Mouse (Mus musculus): ENCODE measurements at regions not wholly inside any gene's neighbourhood (a gene's known extent, or its start where the extent isn't known, plus 50 kb on each side); places are given as distances from the start of the nearest gene placed in this dataset.
A peak's percentile ranks its signal among the peaks of the same experiment; 100 is the strongest.

DNA sequence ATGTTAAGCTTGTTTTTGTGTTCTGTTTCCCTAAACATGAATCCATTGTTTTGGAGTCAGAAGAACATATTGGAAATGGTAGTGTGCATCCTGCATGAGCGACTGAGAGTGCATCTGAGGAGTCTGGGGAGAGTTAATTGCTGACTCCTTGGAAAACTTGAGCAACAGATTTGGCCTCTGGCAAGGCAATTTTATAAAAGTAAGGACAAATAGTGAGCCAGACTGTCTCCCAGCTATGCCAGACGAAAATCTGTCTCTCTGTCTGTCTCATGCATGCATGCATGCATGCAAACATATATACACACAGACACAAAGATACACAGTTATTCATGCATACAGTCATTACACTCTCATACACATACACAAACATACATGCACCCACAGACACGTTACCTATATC is 2232.7 kb downstream of the 4930444P10Rik start:
- Histone ChIP-seq H3K4me1 (ENCODE audit: control insufficient read depth, insufficient read depth, low read length) (no peaks in the 10 kb centered on the region), H3K27ac (ENCODE audit: control insufficient read depth, insufficient read depth, low read depth, low read length) (no peak overlapping the region), H3K27me3 (ENCODE audit: control insufficient read depth, insufficient read depth, low read length) (no peaks in the 10 kb centered on the region), H3K36me3 (ENCODE audit: control insufficient read depth, insufficient read depth, low read length) (no peaks in the 10 kb centered on the region), H3K4me3 (ENCODE audit: control insufficient read depth, low read depth, low read length) (no peak overlapping the region)
- TF ChIP-seq CTCF (IDR thresholded peaks at IDR 0.05; ENCODE audit: control insufficient read depth, insufficient read depth, insufficient replicate concordance, low read depth, low read length) (no peak), POLR2A (IDR thresholded peaks at IDR 0.05; ENCODE audit: control insufficient read depth, low read depth, low read length) (no peak)

DNA sequence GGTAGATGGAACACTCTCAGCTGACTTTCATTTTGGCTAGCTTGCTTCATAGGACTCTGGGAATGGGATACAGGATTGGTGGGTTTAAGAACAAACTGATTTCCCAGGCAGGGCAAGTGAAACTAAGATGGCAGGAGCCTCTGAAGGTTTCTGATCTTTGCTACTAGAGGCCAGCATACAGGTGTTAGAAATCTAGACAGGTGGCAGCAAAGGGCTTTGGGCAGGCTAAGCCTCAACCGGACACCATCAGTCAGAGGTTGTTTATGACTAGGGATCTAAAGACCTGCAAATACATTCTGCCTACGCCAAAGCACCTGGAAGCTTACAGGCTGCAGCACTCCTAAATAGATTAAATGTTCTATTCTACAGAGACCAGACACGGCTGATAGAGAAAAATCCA is 2233.4 kb downstream of the 4930444P10Rik start:
- TF ChIP-seq POLR2A (IDR thresholded peaks at IDR 0.05; ENCODE audit: control insufficient read depth, low read depth, low read length) (no peak), CTCF (IDR thresholded peaks at IDR 0.05; ENCODE audit: control insufficient read depth, insufficient read depth, insufficient replicate concordance, low read depth, low read length) (no peak)

DNA sequence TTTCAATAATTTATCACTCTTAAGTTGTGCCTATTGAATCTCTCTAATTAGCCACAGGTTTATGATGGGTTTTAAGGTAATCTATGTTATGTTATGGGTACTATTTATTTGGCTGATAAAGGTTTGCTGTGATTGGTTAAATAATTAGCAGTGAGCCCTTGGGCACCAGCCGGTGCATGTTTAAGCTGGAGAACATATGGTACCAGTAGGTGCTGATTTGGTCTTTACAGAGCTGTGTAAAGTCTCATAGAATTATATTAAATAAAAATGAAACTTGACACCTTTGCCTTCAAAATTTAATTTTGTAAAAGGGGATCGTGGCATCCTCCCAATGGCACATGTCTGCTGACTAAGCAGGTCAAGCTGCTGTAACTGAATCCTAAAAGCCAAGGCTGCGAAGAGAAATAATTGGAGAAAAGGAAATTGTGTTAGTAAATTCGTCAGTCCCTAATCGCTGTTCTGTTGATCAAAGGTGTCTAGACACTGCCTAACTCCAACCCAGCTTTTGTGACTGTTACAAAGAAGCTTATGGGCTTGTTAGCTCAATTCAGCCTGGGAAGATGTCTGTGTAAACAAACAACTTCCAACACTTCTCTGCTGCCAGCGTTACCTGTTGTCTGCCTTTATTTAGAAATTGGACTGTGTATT is 2234.6 kb downstream of the 4930444P10Rik start:
- no peaks in the 10 kb centered on the region for H3K27me3 ChIP-seq (ENCODE audit: control insufficient read depth, insufficient read depth, low read length)
- no peak overlapping the region for H3K27ac ChIP-seq (ENCODE audit: control insufficient read depth, insufficient read depth, low read depth, low read length)
- no peaks in the 10 kb centered on the region for H3K36me3 ChIP-seq (ENCODE audit: control insufficient read depth, insufficient read depth, low read length)
- no peak for TF ChIP-seq CTCF (IDR thresholded peaks at IDR 0.05; ENCODE audit: control insufficient read depth, insufficient read depth, insufficient replicate concordance, low read depth, low read length)
- no peak for TF ChIP-seq POLR2A (IDR thresholded peaks at IDR 0.05; ENCODE audit: control insufficient read depth, low read depth, low read length)
- H3K4me3 ChIP-seq (ENCODE audit: control insufficient read depth, low read depth, low read length) = no peak overlapping the region
- H3K4me1 ChIP-seq (ENCODE audit: control insufficient read depth, insufficient read depth, low read length) = no peaks in the 10 kb centered on the region

More for the DNA sequence above, 2233.4 kb downstream of the 4930444P10Rik start:
- no peaks in the 10 kb centered on the region for H3K4me1 ChIP-seq (ENCODE audit: control insufficient read depth, insufficient read depth, low read length)
- no peak overlapping the region for H3K4me3 ChIP-seq (ENCODE audit: control insufficient read depth, low read depth, low read length)
- no peaks in the 10 kb centered on the region for H3K36me3 ChIP-seq (ENCODE audit: control insufficient read depth, insufficient read depth, low read length)
- no peak overlapping the region for H3K27ac ChIP-seq (ENCODE audit: control insufficient read depth, insufficient read depth, low read depth, low read length)
- no peaks in the 10 kb centered on the region for H3K27me3 ChIP-seq (ENCODE audit: control insufficient read depth, insufficient read depth, low read length)

DNA sequence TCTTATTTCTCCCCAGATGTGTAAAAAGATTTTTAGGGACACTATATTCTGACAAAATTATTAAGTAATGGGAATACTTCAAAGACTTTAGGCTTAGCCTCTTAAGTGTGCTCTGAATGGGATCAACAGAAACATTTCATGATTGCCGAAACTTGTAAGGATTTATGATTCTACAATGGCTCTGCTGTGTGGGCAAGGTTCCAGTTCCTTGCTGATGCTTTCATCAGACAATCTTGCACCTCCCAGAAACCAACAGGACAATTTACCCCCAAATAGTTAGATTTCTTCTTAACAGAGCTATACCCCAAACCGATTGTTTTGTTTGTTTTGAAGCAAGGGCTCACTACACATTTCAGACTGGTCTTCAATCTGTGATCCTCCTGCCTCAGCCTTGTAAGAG is 2236.1 kb downstream of the 4930444P10Rik start:
- TF ChIP-seq POLR2A (IDR thresholded peaks at IDR 0.05; ENCODE audit: control insufficient read depth, low read depth, low read length) (no peak), CTCF (IDR thresholded peaks at IDR 0.05; ENCODE audit: control insufficient read depth, insufficient read depth, insufficient replicate concordance, low read depth, low read length) (no peak)
- Histone ChIP-seq H3K36me3 (ENCODE audit: control insufficient read depth, insufficient read depth, low read length) (no peaks in the 10 kb centered on the region), H3K4me3 (ENCODE audit: control insufficient read depth, low read depth, low read length) (no peak overlapping the region), H3K27ac (ENCODE audit: control insufficient read depth, insufficient read depth, low read depth, low read length) (no peak overlapping the region), H3K27me3 (ENCODE audit: control insufficient read depth, insufficient read depth, low read length) (no peaks in the 10 kb centered on the region), H3K4me1 (ENCODE audit: control insufficient read depth, insufficient read depth, low read length) (no peaks in the 10 kb centered on the region)

DNA sequence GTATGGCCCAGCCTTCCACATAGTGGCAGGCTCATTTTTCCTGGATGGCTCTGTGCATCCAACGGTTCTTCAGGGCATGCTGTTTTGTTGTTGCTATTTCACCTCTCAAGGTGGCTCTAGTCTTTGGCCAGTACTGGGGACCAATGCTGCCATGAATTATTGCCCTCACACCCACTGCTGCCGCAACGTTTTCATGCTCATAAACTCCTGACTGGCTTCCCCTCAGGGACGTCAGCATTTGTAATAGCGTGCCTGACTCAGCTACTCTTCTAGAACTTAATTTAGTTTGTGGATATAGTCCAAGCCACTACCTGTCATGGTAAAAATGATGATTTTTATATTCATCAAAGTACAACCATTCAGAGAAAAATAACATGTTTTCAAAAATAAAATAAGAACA is 2242.0 kb downstream of the 4930444P10Rik start:
- no peaks in the 10 kb centered on the region for H3K27me3 ChIP-seq (ENCODE audit: control insufficient read depth, insufficient read depth, low read length)
- H3K27ac ChIP-seq (ENCODE audit: control insufficient read depth, insufficient read depth, low read depth, low read length) = no peak overlapping the region
- no peaks in the 10 kb centered on the region for H3K4me1 ChIP-seq (ENCODE audit: control insufficient read depth, insufficient read depth, low read length)
- no peaks in the 10 kb centered on the region for H3K36me3 ChIP-seq (ENCODE audit: control insufficient read depth, insufficient read depth, low read length)
- H3K4me3 ChIP-seq (ENCODE audit: control insufficient read depth, low read depth, low read length) = no peak overlapping the region
- no peak for TF ChIP-seq CTCF (IDR thresholded peaks at IDR 0.05; ENCODE audit: control insufficient read depth, insufficient read depth, insufficient replicate concordance, low read depth, low read length)
- no peak for TF ChIP-seq POLR2A (IDR thresholded peaks at IDR 0.05; ENCODE audit: control insufficient read depth, low read depth, low read length)

DNA sequence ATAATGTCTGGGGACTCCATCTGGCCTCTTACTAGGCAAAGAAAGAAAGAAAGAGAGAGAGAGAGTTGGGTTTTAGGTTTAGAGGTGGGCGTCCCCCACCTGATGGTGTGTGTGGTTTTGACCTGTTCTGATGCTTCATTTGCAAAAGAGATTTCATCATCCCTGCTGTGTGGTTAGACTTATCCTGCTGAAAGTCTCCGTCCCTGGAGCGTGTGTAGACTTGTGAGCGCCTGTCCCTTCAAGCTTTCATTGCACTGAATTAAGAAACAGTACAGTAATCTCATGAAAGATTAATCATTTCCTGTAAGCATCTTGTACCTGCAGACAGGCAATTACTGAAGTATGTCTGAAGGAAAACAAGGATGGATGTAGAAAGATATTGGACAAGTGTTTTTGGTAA is 2244.1 kb downstream of the 4930444P10Rik start:
- no peak overlapping the region for H3K27ac ChIP-seq (ENCODE audit: control insufficient read depth, insufficient read depth, low read depth, low read length)
- H3K4me1 ChIP-seq (ENCODE audit: control insufficient read depth, insufficient read depth, low read length) = no peaks in the 10 kb centered on the region
- H3K36me3 ChIP-seq (ENCODE audit: control insufficient read depth, insufficient read depth, low read length) = no peaks in the 10 kb centered on the region
- no peak overlapping the region for H3K4me3 ChIP-seq (ENCODE audit: control insufficient read depth, low read depth, low read length)
- TF ChIP-seq POLR2A (IDR thresholded peaks at IDR 0.05; ENCODE audit: control insufficient read depth, low read depth, low read length) (no peak), CTCF (IDR thresholded peaks at IDR 0.05; ENCODE audit: control insufficient read depth, insufficient read depth, insufficient replicate concordance, low read depth, low read length) (no peak)
- H3K27me3 ChIP-seq (ENCODE audit: control insufficient read depth, insufficient read depth, low read length) = no peaks in the 10 kb centered on the region

DNA sequence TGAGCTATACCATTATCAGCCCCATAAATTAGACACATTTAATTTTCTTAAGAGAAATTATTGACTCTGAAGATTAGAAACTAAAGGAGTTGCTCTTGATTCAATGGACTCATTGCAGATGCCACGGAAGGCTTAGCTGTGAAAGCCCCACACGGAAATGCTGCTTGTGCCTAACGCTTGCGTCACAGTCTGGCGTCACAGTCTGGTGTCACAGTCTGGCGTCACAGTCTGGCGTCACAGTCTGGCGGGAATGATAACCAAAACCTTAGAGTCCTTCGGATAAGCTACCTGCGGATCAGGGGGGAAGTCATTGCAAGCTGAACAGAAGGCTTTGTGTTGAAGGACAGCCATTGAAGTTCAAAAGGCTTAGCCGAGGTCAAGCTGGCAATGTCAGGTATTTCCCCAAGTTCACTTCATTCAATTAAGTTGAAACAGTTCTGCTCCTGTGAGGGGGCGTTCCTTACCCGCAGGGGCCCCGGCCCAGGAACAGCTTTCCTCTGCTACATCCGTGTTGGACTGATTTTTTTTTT is 2246.7 kb downstream of the 4930444P10Rik start:
- Histone ChIP-seq H3K4me1 (ENCODE audit: control insufficient read depth, insufficient read depth, low read length) (no peaks in the 10 kb centered on the region), H3K36me3 (ENCODE audit: control insufficient read depth, insufficient read depth, low read length) (no peaks in the 10 kb centered on the region), H3K27ac (ENCODE audit: control insufficient read depth, insufficient read depth, low read depth, low read length) (no peak overlapping the region), H3K27me3 (ENCODE audit: control insufficient read depth, insufficient read depth, low read length) (no peaks in the 10 kb centered on the region), H3K4me3 (ENCODE audit: control insufficient read depth, low read depth, low read length) (peak overlapping the region; percentile 75)
- TF ChIP-seq CTCF (IDR thresholded peaks at IDR 0.05; ENCODE audit: control insufficient read depth, insufficient read depth, insufficient replicate concordance, low read depth, low read length) (no peak), POLR2A (IDR thresholded peaks at IDR 0.05; ENCODE audit: control insufficient read depth, low read depth, low read length) (no peak; the same call in 1 of the 2 replicates)

Measured in testis, adult 2 months (tissue).